Mouse (Mus musculus): ENCODE data around the gene Ccnd3. TPM values are rescaled to one million over a fixed set of nuclear protein-coding genes. Genes with fewer than 3 reads are reported as not detected.

The Ccnd3 gene
- total and polyA plus RNA-seq, 2 experiments from 2014 or later, result 41.1 to 52.6 TPM

DNA sequence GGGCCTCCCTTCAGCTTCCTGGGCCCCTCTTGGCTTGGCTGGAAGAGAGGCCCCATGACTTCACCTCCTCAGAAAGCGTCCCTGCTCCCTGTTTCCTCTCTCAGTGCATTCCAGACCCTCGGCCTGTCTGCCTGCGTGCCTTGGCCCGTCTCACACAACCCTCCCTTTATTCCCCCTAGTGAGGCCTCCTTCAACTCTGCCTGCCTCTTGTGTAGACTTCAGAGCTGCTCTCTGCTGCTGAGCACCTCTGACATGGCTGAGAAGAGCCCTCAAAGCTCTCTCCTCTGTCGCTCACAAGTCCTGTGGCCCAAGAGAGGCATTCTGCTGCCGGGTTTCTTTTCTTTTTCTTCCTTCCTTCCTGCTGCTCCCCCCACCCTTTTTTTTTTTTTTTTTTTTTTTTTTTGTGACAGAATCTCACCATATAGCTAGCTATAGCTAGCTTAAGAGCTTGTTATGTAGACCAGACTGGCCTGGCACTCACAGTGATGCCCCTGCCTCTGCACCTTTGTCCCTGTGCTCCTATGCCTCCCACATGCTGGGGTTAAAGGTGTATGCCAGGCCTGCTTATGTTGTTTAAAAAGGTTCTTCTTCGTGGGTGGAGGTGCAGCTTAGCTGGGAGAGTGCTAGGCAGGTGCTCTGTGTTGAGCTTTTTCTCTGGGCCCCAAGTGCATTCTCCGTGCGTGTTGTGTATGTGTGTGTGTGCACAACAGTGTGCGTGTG is 22.9 kb downstream of the Ccnd3 start:
- Histone ChIP-seq H3K4me2 (ENCODE audit: low read depth, low read length, poor library complexity, severe bottlenecking) (no peak overlapping the region), H3K27ac (ENCODE audit: low read depth, low read length) (no peak overlapping the region; the same call in 1 of the 2 replicates), H3K27me3 (ENCODE audit: insufficient read depth, low read length) (no peaks in the 10 kb centered on the region), H3K4me3 (ENCODE audit: low read depth, low read length) (no peak overlapping the region), H3K9ac (replicated peaks; ENCODE audit: low read length, poor library complexity, severe bottlenecking) (no peak overlapping the region), H3K9me3 (ENCODE audit: low read length) (no peaks in the 10 kb centered on the region), H3K36me3 (ENCODE audit: insufficient read depth, low read length) (no peaks in the 10 kb centered on the region), H3K4me1 (ENCODE audit: insufficient read depth, low read length) (no peaks in the 10 kb centered on the region)
- DNase-seq (ENCODE audit: low spot score), result no peak
- no peak for ATAC-seq (ENCODE audit: low FRiP score)
- 51% methylated on average over 10 of the region's 10 CpGs for WGBS
- TF ChIP-seq CTCF (IDR thresholded peaks at IDR 0.05), result no peak

DNA sequence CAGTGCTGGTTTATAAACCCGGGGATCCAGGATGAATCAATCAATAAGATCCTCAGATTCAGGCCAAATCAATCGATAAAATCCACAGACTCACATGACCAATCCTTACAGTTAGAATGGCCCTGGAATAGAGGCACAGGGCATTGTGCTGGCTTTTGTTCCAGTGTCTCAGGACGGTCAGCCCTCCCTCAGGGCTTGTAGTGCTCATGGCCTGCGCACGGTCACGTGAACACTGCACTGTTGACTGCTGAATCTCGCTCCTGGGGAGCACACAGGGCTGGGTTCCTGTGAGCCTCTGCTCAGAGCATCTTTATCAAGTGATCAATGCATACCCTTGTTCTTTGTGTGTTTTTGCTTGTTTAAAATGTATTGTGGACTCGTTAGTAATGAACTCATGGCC is 24.1 kb downstream of the Ccnd3 start:
- Histone ChIP-seq H3K4me2 (ENCODE audit: low read depth, low read length, poor library complexity, severe bottlenecking) (no peak overlapping the region), H3K9ac (replicated peaks; ENCODE audit: low read length, poor library complexity, severe bottlenecking) (no peak overlapping the region), H3K36me3 (ENCODE audit: insufficient read depth, low read length) (no peaks in the 10 kb centered on the region), H3K27me3 (ENCODE audit: insufficient read depth, low read length) (no peaks in the 10 kb centered on the region), H3K27ac (ENCODE audit: low read depth, low read length) (no peak overlapping the region), H3K4me3 (ENCODE audit: low read depth, low read length) (no peak overlapping the region), H3K9me3 (ENCODE audit: low read length) (no peaks in the 10 kb centered on the region), H3K4me1 (ENCODE audit: insufficient read depth, low read length) (no peaks in the 10 kb centered on the region)
- no peak for TF ChIP-seq CTCF (IDR thresholded peaks at IDR 0.05)
- no peak for ATAC-seq (ENCODE audit: low FRiP score)
- DNase-seq (ENCODE audit: low spot score), result no peak
- 61% methylated on average over 8 of the region's 8 CpGs for WGBS

DNA sequence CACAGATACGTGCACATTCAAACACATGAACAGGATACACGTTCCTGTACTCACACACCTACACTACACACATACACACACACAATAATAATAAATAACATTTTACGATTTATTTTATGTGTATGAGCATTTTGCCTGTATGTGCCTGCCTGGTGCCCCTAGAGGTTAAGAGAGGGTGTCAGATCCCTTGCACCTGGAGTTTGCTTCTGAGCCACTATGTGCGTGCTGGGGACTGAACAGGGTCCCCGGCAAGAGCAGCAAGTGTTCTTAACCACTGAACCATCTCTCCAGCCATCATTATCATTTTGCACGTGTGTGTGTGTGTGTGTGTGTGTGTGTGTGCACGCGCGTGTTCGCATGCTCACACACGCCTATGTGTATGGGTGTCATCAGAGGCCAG is 24.7 kb downstream of the Ccnd3 start:
- no peak for TF ChIP-seq CTCF (IDR thresholded peaks at IDR 0.05)
- Histone ChIP-seq H3K4me2 (ENCODE audit: low read depth, low read length, poor library complexity, severe bottlenecking) (no peak overlapping the region), H3K4me1 (ENCODE audit: insufficient read depth, low read length) (no peaks in the 10 kb centered on the region), H3K9me3 (ENCODE audit: low read length) (no peaks in the 10 kb centered on the region), H3K27me3 (ENCODE audit: insufficient read depth, low read length) (no peaks in the 10 kb centered on the region), H3K27ac (ENCODE audit: low read depth, low read length) (no peak overlapping the region), H3K4me3 (ENCODE audit: low read depth, low read length) (no peak overlapping the region), H3K36me3 (ENCODE audit: insufficient read depth, low read length) (no peaks in the 10 kb centered on the region), H3K9ac (replicated peaks; ENCODE audit: low read length, poor library complexity, severe bottlenecking) (no peak overlapping the region)
- WGBS, result 94% methylated on average over 11 of the region's 11 CpGs
- ATAC-seq (ENCODE audit: low FRiP score), result no peak
- no peak for DNase-seq (ENCODE audit: low spot score)

DNA sequence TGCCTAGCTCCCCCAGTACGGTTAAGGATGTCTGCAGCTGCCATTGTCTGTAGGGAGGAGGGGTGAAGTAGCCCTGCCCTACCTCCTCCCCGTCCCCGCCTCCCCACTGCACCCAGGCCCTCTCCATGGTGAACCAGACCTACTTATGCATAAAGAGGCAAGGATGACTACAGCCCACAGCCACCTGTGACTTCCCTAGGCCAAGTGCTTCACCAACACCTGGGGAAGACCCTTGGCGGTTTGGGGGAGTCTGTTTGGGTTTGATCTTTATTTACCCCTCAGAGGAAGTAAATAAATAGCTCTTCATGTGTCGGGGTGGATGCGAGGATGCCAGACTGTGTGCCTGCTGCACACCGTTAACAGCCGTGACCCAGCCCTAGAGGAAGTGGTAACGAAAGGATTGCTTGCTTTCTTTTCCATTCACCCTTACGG is 26.6 kb downstream of the Ccnd3 start:
- Histone ChIP-seq H3K9ac (replicated peaks; ENCODE audit: low read length, poor library complexity, severe bottlenecking) (no peak overlapping the region), H3K4me3 (ENCODE audit: low read depth, low read length) (no peak overlapping the region), H3K9me3 (ENCODE audit: low read length) (no peaks in the 10 kb centered on the region), H3K36me3 (ENCODE audit: insufficient read depth, low read length) (no peaks in the 10 kb centered on the region), H3K27ac (ENCODE audit: low read depth, low read length) (no peak overlapping the region), H3K4me1 (ENCODE audit: insufficient read depth, low read length) (no peaks in the 10 kb centered on the region), H3K4me2 (ENCODE audit: low read depth, low read length, poor library complexity, severe bottlenecking) (no peak overlapping the region), H3K27me3 (ENCODE audit: insufficient read depth, low read length) (no peaks in the 10 kb centered on the region)
- ATAC-seq (ENCODE audit: low FRiP score), result no peak
- WGBS, result 51% methylated on average over 10 of the region's 10 CpGs
- DNase-seq (ENCODE audit: low spot score), result no peak
- TF ChIP-seq CTCF (IDR thresholded peaks at IDR 0.05), result no peak

- no peaks in the 10 kb centered on the region for H3K36me3 ChIP-seq (ENCODE audit: insufficient read depth, low read length)
- no peak overlapping the region for H3K4me2 ChIP-seq (ENCODE audit: low read depth, low read length, poor library complexity, severe bottlenecking)
- H3K27me3 ChIP-seq (ENCODE audit: insufficient read depth, low read length), result no peaks in the 10 kb centered on the region
- DNase-seq (ENCODE audit: low spot score) (no peak), ATAC-seq (ENCODE audit: low FRiP score) (no peak)
- H3K9me3 ChIP-seq (ENCODE audit: low read length), result no peaks in the 10 kb centered on the region
- no peak for TF ChIP-seq CTCF (IDR thresholded peaks at IDR 0.05)
- H3K4me3 ChIP-seq (ENCODE audit: low read depth, low read length), result no peak overlapping the region
- WGBS, result 93% methylated on average over 5 of the region's 5 CpGs
- H3K9ac ChIP-seq (replicated peaks; ENCODE audit: low read length, poor library complexity, severe bottlenecking), result no peak overlapping the region
- H3K27ac ChIP-seq (ENCODE audit: low read depth, low read length), result no peak overlapping the region
- no peaks in the 10 kb centered on the region for H3K4me1 ChIP-seq (ENCODE audit: insufficient read depth, low read length)
Measured at GRCm38 (mm10) chr17:47532364-47532763, 27.5 kb downstream of the Ccnd3 start.

DNA sequence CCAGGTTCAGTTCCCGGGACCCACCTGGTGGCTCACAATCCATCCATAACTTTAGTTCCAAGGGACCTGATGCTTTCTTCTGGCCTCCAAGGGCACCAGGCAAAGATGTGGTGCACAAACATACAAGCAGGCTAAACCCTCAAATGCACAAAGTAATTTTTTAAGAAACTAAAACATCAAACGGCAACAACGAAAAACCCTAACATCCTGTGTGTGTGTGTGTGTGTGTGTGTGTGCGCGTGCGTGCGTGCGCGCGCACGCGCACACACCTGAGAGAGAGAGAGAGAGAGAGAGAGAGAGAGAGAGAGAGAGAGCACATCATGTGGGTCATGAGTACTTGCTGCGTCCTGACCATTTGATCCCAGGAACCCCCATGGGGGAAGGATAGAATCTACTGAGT is 28.8 kb downstream of the Ccnd3 start:
- TF ChIP-seq CTCF (IDR thresholded peaks at IDR 0.05), result no peak
- WGBS, result 94% methylated on average over 13 of the region's 13 CpGs
- DNase-seq (ENCODE audit: low spot score) (no peak), ATAC-seq (ENCODE audit: low FRiP score) (no peak)
- H3K36me3 ChIP-seq (ENCODE audit: insufficient read depth, low read length), result no peaks in the 10 kb centered on the region
- H3K4me2 ChIP-seq (ENCODE audit: low read depth, low read length, poor library complexity, severe bottlenecking), result no peak overlapping the region
- no peaks in the 10 kb centered on the region for H3K9me3 ChIP-seq (ENCODE audit: low read length)
- no peaks in the 10 kb centered on the region for H3K4me1 ChIP-seq (ENCODE audit: insufficient read depth, low read length)
- no peak overlapping the region for H3K9ac ChIP-seq (replicated peaks; ENCODE audit: low read length, poor library complexity, severe bottlenecking)
- no peaks in the 10 kb centered on the region for H3K27me3 ChIP-seq (ENCODE audit: insufficient read depth, low read length)
- no peak overlapping the region for H3K27ac ChIP-seq (ENCODE audit: low read depth, low read length)
- H3K4me3 ChIP-seq (ENCODE audit: low read depth, low read length), result no peak overlapping the region

Measured in midbrain, postnatal 0 days (tissue).